Mouse (Mus musculus): Measurements from ENCODE around the gene Ngly1.

GRCm38 (mm10) chr14:16279196-16279595 lies 30.1 kb downstream of the Ngly1 start:
- TF ChIP-seq TAL1 (IDR thresholded peaks at IDR 0.05; ENCODE audit: low read length) (no peak), GATA1 (IDR thresholded peaks at IDR 0.05; ENCODE audit: low read length) (no peak)
